Mouse (Mus musculus) hindbrain, embryonic 16.5 days (tissue): ENCODE measurements at regions not wholly inside any gene's neighbourhood (a gene's known extent, or its start where the extent isn't known, plus 50 kb on each side); places are given as distances from the start of the nearest gene placed in this dataset.
A peak's percentile ranks its signal among the peaks of the same experiment; 100 is the strongest.

Experiments
- ATAC-seq: fragments of 200-750 bp; cut with Nextera tagmentation; 2 replicates; pipeline ENCODE4 v1.8.0; 2017; ENCODE audit warnings: moderate TSS enrichment, moderate library complexity
- H3K27ac ChIP-seq: fragments of 300-500 bp; sonication (generic); 2 replicates; pipeline ENCODE4 v1.5.1; 2014; ENCODE audit warnings: low read depth, mild to moderate bottlenecking, control low read depth, low read length, moderate library complexity
- H3K27me3 ChIP-seq: fragments of 300-500 bp; sonication (generic); replicated peaks from 2 replicates; pipeline ENCODE4 v1.6.1; 2014; ENCODE audit warnings: low read length; ENCODE audit not compliant: control insufficient read depth, insufficient read depth
- H3K36me3 ChIP-seq: fragments of 300-500 bp; sonication (generic); 2 replicates; pipeline ENCODE4 v1.6.1; 2014; ENCODE audit warnings: mild to moderate bottlenecking, low read length, moderate library complexity, mixed read lengths; ENCODE audit not compliant: control insufficient read depth, insufficient read depth
- H3K4me1 ChIP-seq: fragments of 300-500 bp; sonication (generic); 2 replicates; pipeline ENCODE4 v1.6.1; 2014; ENCODE audit warnings: low read depth, low read length; ENCODE audit not compliant: control insufficient read depth, insufficient read depth
- H3K4me2 ChIP-seq: fragments of 300-500 bp; sonication (generic); 2 replicates; pipeline ENCODE4 v1.6.1; 2014; ENCODE audit warnings: mild to moderate bottlenecking, low read length, control low read depth, moderate library complexity
- H3K4me3 ChIP-seq: fragments of 300-500 bp; sonication (generic); 2 replicates; pipeline ENCODE4 v1.5.1; 2014; ENCODE audit warnings: mild to moderate bottlenecking, low read length, control low read depth, moderate library complexity
- H3K9ac ChIP-seq: fragments of 300-500 bp; sonication (generic); 2 replicates; pipeline ENCODE4 v1.6.1; 2014; ENCODE audit warnings: low read depth, mild to moderate bottlenecking, control low read depth, low read length, moderate library complexity
- H3K9me3 ChIP-seq: fragments of 300-500 bp; sonication (generic); 2 replicates; pipeline ENCODE4 v1.6.1; 2014; ENCODE audit warnings: mild to moderate bottlenecking, low read length, moderate library complexity; ENCODE audit not compliant: control insufficient read depth
- WGBS: fragments of 180-500 bp; shearing (Covaris S2); extraction: QIAGEN DNeasy Blood & Tissue Kit; methylation state at CpG from one replicate; pipeline ENCODE4 v1.1.7; 2014; 5-methylcytosine and 5-hydroxymethylcytosine counted together

- H3K9ac ChIP-seq = no peak overlapping the region
- H3K9me3 ChIP-seq = no peaks in the 10 kb centered on the region
- H3K4me1 ChIP-seq = no peaks in the 10 kb centered on the region
- WGBS = 30% methylated on average over 3 of the region's 3 CpGs
- no peak overlapping the region for H3K27ac ChIP-seq
- no peaks in the 10 kb centered on the region for H3K27me3 ChIP-seq
- ATAC-seq = no peak
- H3K4me2 ChIP-seq = no peak overlapping the region
- H3K36me3 ChIP-seq = no peaks in the 10 kb centered on the region
- no peak overlapping the region for H3K4me3 ChIP-seq
These were observed 319.2 kb downstream of the Lmo7 start for GRCm38 (mm10) chr14:102048932-102049331.

- H3K27me3 ChIP-seq = no peaks in the 10 kb centered on the region
- WGBS = 66% methylated on average over 2 of the region's 3 CpGs
These were observed 318.7 kb downstream of the Lmo7 start for GRCm38 (mm10) chr14:102048485-102048884.

DNA sequence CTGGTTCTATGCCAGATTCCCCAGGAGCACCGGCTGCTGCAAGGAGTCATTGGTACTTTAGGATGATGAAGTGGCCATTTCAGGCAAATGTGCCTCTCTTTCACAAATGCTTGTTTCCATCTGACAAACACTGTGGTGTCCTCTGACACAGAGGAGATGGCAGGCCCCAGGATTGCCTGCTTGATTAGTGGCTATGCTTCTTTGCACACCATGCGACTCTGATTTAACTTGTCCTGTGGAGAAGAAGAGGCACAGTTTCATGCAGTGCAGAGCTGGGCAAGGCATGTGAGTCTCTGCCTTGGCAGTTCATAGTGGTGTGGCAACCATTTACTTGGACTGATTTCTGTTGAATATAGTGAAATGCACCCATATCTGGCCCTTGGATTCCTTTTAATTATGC lies 308.4 kb downstream of the Lmo7 start:
- ATAC-seq = peak; percentile 48; the same call in 1 of the 2 replicates
- H3K4me2 ChIP-seq = no peak overlapping the region
- H3K36me3 ChIP-seq = no peaks in the 10 kb centered on the region
- no peaks in the 10 kb centered on the region for H3K4me1 ChIP-seq
- H3K4me3 ChIP-seq = no peak overlapping the region
- no peaks in the 10 kb centered on the region for H3K9me3 ChIP-seq
- WGBS = 62% methylated on average over 2 of the region's 2 CpGs
- no peaks in the 10 kb centered on the region for H3K27me3 ChIP-seq
- H3K9ac ChIP-seq = no peak overlapping the region
- no peak overlapping the region for H3K27ac ChIP-seq

More at GRCm38 (mm10) chr14:102048485-102048884, 318.7 kb downstream of the Lmo7 start:
- H3K4me3 ChIP-seq = no peak overlapping the region
- no peaks in the 10 kb centered on the region for H3K36me3 ChIP-seq
- no peak overlapping the region for H3K27ac ChIP-seq
- no peak overlapping the region for H3K4me2 ChIP-seq
- no peak overlapping the region for H3K9ac ChIP-seq
- no peak for ATAC-seq
- no peaks in the 10 kb centered on the region for H3K4me1 ChIP-seq
- no peaks in the 10 kb centered on the region for H3K9me3 ChIP-seq

DNA sequence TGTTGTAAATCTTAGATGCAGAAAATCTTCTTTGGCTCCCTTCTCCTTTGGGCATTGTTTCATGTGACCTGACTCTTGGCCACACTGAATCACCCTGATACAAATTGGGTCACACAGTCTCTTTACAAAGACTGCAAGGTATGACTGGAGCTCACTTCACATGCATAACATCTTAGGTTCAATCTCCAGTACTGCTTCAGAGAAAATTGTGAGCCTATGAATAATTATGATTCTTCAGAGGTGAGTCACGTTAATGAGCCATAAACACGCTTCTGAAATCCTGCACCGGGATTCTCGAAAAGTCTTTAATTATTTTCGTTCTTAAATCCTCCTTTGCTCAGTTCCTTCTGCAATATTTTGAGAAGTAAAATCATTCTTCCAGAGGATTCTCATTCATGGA lies 307.7 kb downstream of the Lmo7 start:
- Histone ChIP-seq H3K9ac (no peak overlapping the region), H3K9me3 (no peaks in the 10 kb centered on the region), H3K4me1 (no peaks in the 10 kb centered on the region), H3K27me3 (no peaks in the 10 kb centered on the region), H3K27ac (no peak overlapping the region), H3K4me3 (no peak overlapping the region), H3K4me2 (no peak overlapping the region), H3K36me3 (no peaks in the 10 kb centered on the region)
- 86% methylated on average over 5 of the region's 5 CpGs for WGBS
- ATAC-seq = no peak

DNA sequence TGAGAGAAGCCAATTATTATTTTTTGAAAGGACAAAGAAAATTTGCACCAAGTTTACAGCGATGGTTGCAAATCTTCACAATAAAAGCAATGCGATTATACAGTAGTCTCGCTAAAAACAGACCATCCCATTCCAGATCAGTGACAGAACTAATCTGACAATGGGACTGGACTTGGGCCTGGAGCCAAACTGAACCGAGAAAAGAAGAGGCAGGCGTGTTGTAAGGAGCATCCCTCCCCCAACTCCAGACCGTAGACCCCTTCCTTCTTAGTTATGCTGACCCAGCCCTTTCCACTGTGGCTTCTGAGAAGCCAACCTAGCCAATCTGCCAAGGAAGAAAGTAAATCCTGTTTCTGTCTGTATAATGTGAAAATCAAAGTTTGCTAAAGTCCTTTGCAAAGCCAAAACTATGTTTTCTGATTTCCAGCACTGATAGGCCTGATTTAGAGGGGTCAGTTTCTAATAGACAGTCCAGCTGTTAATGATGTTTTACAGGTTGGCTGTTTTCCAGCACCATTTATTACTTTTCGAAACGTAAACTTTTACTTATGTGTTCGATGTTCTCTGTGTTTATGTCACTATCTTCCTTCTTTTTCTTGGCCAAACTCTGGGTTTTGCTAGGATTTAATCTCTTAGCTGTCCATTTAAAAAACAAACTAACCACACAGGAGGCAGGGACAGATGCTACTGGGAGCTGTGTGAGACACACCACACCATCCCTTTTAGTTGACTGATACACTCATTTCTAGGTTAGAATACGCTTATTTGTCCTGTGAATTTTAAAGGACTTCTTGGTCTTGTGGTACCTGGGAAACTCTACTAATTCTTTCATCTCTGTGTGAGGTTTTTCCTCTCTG lies 301.5 kb downstream of the Lmo7 start:
- no peaks in the 10 kb centered on the region for H3K36me3 ChIP-seq
- H3K4me3 ChIP-seq = no peak overlapping the region
- no peak for ATAC-seq
- no peaks in the 10 kb centered on the region for H3K4me1 ChIP-seq
- peaks cover 2% of the 10 kb centered on the region; the same call in 1 of the 2 replicates for H3K9me3 ChIP-seq
- H3K27ac ChIP-seq = no peak overlapping the region
- no peak overlapping the region for H3K9ac ChIP-seq
- H3K4me2 ChIP-seq = no peak overlapping the region
- WGBS = 60% methylated on average over 10 of the region's 10 CpGs
- H3K27me3 ChIP-seq = no peaks in the 10 kb centered on the region

DNA sequence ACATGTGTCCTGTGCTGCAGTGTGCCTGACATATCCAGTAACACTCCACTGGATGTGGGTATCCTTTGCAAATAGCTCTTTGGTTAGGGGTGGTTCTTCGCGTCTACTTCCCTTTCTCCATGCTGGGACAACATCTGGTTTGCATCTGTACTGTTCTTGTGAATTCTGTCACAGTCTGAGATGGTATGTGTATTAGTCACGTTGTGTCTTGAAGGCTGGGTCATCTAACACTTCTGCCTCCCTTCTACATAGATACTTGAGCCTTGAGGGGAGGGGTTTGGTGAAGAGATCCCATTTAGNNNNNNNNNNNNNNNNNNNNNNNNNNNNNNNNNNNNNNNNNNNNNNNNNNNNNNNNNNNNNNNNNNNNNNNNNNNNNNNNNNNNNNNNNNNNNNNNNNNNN lies 294.9 kb downstream of the Lmo7 start:
- Histone ChIP-seq H3K9me3 (peaks cover 2% of the 10 kb centered on the region; the same call in 1 of the 2 replicates), H3K36me3 (no peaks in the 10 kb centered on the region), H3K27ac (no peak overlapping the region), H3K4me1 (no peaks in the 10 kb centered on the region; the same call in 1 of the 2 replicates), H3K27me3 (no peaks in the 10 kb centered on the region), H3K4me2 (no peak overlapping the region), H3K9ac (no peak overlapping the region), H3K4me3 (no peak overlapping the region)
- no peak for ATAC-seq
- 71% methylated on average over 3 of the region's 3 CpGs for WGBS

DNA sequence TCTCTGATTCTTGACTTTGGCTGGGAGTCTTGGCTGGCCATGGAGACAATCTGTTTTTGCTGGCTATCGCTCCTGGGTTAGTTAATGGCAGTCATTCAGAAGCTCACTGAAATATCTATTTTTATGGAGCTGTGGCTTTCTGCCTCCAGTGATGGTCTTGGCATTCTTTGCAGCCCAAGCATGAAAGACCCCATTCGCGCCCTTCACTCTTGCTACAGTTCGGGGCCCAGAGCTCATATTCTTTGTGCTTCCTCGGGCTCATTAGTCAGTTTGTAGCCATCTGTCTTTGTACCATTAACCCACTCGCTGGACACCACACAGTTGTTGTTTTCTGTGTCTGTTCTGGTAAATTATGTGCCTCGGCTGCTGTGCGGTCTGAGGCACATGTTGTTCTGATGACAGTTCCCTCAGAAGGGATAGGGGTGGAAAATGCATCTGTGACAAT lies 290.4 kb downstream of the Lmo7 start:
- Histone ChIP-seq H3K27ac (no peak overlapping the region), H3K4me2 (no peak overlapping the region; the same call in 1 of the 2 replicates), H3K9ac (no peak overlapping the region), H3K9me3 (no peaks in the 10 kb centered on the region), H3K27me3 (no peaks in the 10 kb centered on the region), H3K4me3 (no peak overlapping the region), H3K4me1 (no peaks in the 10 kb centered on the region; the same call in 1 of the 2 replicates), H3K36me3 (no peaks in the 10 kb centered on the region)
- ATAC-seq = peak; percentile 87
- WGBS = 26% methylated on average over 8 of the region's 8 CpGs

DNA sequence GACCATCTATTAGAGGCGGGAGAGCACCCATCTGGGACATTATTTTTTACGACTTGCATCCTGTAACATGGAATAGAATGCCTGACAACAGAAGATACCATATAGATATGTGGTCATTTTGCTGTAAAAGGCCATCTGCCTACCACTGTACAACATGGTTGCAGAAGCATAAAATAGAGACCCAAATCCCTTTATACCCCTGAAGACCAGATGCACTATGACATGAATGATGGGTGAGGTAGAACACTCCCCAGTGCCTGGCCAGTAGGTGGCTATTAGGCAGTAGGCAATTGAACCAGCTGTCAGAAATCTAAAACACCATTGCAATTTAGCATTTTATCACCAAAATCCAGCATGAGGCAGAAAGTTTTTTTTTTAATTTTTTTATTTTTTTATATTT lies 289.6 kb downstream of the Lmo7 start:
- WGBS = 79% methylated on average over 2 of the region's 2 CpGs
- Histone ChIP-seq H3K4me1 (no peaks in the 10 kb centered on the region; the same call in 1 of the 2 replicates), H3K4me2 (no peak overlapping the region), H3K27me3 (no peaks in the 10 kb centered on the region), H3K9me3 (no peaks in the 10 kb centered on the region), H3K27ac (no peak overlapping the region), H3K4me3 (no peak overlapping the region), H3K9ac (no peak overlapping the region), H3K36me3 (no peaks in the 10 kb centered on the region)
- peak; percentile 49; the same call in 1 of the 2 replicates for ATAC-seq

DNA sequence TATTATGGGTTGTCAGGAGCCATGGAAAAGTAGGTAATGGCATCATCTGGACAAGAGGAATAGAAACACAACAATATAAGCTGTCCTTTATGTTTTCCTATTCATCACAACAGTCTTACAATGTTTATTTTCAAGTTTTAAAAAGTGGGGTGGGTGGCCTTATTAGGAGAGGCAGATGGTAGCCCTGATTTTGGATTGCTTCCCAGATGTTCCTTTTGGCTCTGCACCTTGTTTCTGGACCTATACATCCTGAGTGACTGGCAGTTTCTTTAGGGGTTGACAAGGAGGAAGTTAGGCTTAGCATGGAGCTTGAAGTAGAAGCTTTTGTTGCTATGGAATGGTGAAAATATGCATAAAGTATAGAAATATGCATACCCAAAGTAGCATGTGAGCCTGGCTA lies 286.8 kb downstream of the Lmo7 start:
- no peak overlapping the region for H3K9ac ChIP-seq

More for the DNA sequence above, 286.8 kb downstream of the Lmo7 start:
- Histone ChIP-seq H3K4me1 (no peaks in the 10 kb centered on the region; the same call in 1 of the 2 replicates), H3K4me3 (no peak overlapping the region), H3K4me2 (no peak overlapping the region), H3K27me3 (no peaks in the 10 kb centered on the region), H3K36me3 (no peaks in the 10 kb centered on the region), H3K27ac (no peak overlapping the region), H3K9me3 (no peaks in the 10 kb centered on the region)
- no peak for ATAC-seq
